Mouse (Mus musculus) limb, embryonic 10.5 days (tissue): ENCODE measurements around the gene Thrap3. TPM values are rescaled to one million over a fixed set of nuclear protein-coding genes. Genes with fewer than 3 reads are reported as not detected.

Experiments
- DNase-seq: peaks from one replicate; pipeline ENCODE4 v3.0.0-alpha.2; 2017; ENCODE audit warnings: low spot score
- H3K27ac ChIP-seq: fragments of 300-500 bp; sonication (generic); 2 replicates; pipeline ENCODE4 v1.5.1; 2016; ENCODE audit warnings: mild to moderate bottlenecking
- H3K27me3 ChIP-seq: fragments of 300-500 bp; sonication (generic); 2 replicates; pipeline ENCODE4 v1.6.1; 2016; ENCODE audit warnings: low read depth, mild to moderate bottlenecking; ENCODE audit not compliant: poor library complexity, severe bottlenecking
- H3K36me3 ChIP-seq: fragments of 300-500 bp; sonication (generic); 2 replicates; pipeline ENCODE4 v1.6.1; 2016; ENCODE audit warnings: mild to moderate bottlenecking, moderate library complexity
- H3K4me1 ChIP-seq: fragments of 300-500 bp; sonication (generic); 2 replicates; pipeline ENCODE4 v1.6.1; 2016
- H3K4me3 ChIP-seq: fragments of 300-500 bp; sonication (generic); 2 replicates; pipeline ENCODE4 v1.5.1; 2016; ENCODE audit warnings: mild to moderate bottlenecking, moderate library complexity
- H3K9me3 ChIP-seq: fragments of 300-500 bp; sonication (generic); replicated peaks from 2 replicates; pipeline ENCODE4 v1.6.1; 2016; ENCODE audit warnings: mild to moderate bottlenecking
- WGBS: fragments of 180-500 bp; shearing (Covaris S2); methylation state at CpG from one replicate; pipeline ENCODE4 v1.1.7; 2016; 5-methylcytosine and 5-hydroxymethylcytosine counted together
- polyA plus RNA-seq: library from polyadenylated mRNA; unstranded; fragments of >200 nt; fragmentation: Nextera tagmentation; extraction: Ambion mirVana; gene quantifications from 2 replicates; pipeline ENCODE4 v1.2.1, GENCODE M21; 2016

Gene Thrap3
- 263 and 287 TPM in 2 replicates for polyA plus RNA-seq

DNA sequence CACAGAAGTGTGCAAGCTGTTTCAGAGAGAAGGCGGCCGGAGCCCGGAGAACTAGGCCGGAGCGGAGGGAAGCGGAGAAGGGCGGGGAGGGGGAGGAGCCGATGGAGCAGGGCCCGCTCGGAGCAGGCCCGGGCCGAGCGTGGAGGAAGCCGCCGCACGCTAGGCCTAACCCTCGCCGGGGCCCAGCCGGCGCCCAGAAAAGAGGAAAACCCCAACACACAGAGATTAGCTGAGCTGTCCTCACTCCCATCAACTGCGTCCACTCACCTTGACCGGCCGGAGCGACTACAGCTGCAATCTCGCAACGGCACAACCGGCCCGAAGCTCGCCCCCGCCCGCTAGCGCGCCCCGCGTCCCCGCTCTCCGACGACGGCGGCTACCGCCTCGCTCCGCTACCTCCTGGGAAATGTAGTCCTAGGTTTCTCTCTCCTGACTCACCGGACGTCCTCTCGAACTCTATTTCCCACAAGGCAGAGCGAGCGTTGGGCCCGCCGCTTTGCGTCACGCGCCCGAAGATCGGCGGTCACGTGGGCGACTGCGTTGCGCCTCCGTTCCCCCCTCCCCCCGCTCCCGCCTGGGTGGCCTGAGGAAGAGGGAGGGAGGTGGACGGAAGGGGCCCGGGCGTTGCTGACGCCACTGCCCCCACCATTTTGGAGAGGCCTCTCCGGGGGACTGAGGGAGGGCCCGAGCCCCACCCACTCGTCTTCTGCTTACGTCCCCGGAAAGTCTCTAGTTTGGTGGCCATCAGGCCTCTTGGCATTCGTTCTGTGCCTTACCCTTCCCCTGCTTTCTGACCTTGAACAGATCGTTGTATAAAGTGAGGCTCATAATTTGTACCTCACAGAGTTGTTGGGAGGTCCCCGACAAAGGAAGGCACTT lies at the start of gene Thrap3:
Thrap3 (minus strand) TSS at position 458 of the 879 bp plus-strand sequence.
- H3K9me3 ChIP-seq: no peaks in the 10 kb centered on the region
- WGBS: under 1% methylated on average over 75 of the region's 75 CpGs

DNA sequence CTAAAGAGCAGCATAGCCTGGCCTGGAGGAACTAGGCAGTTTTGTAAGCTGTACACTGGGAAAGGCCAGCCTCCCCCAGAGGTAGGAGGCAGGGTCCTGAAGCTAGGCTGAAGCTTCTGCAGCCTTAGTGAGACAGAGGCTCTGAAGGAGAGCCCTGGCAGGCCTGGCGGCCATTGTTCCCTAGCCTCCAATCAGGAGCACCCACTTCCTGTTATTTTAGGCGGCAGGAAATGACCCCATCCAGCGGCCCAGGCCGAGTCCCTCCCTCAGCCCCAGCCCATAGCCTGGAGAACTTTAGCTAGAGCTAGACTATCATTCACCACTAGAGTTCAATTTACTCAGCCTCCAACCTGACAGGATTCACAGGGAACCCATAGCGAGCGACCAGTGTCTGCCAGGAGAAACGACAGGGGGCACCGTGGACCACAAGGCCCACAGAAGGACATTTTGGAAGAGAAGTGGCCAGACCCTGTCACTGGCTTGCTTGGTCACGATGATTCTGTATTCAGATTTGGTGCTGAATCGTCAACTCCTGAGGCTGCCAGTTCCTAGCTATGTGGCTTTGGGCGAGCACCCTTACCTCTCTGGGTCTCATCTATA lies 49.2 kb upstream of the Thrap3 start:
- Histone ChIP-seq H3K9me3 (no peaks in the 10 kb centered on the region), H3K4me1 (peaks cover 55% of the 10 kb centered on the region), H3K36me3 (peaks cover 59% of the 10 kb centered on the region), H3K27ac (peak overlapping the region; percentile 74), H3K27me3 (no peaks in the 10 kb centered on the region), H3K4me3 (peak overlapping the region; percentile 16)
- 65% methylated on average over 11 of the region's 11 CpGs for WGBS
- DNase-seq: no peak

More for the DNA sequence above, at the start of gene Thrap3:
- Histone ChIP-seq H3K27ac (peak within 1 kb of the TSS; percentile 97), H3K36me3 (peaks cover 26% of the 10 kb centered on the region), H3K4me1 (peaks cover 37% of the 10 kb centered on the region), H3K4me3 (peak within 1 kb of the TSS; percentile 81), H3K27me3 (no peaks in the 10 kb centered on the region)
- peak; percentile 99 for DNase-seq

DNA sequence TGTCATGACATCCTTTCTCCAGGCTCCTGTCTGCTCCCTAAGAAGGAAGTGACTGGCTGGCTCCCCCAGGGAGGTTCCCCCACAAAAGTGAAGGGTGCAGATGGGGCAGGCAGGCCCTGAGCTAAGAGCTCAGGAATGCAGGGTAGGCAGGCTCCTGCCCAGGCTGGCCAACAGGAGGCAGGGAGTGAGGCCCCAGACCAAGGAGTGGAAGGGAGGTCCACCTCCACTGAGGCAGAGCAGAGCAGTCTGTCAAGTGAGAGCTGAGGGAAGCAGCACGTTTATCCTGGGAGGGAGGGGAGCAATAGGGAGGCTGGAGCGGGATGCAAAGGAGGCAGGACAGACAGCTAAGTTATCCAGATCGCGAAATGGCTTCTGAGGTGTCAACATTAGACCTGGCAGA lies 48.1 kb upstream of the Thrap3 start:
- H3K36me3 ChIP-seq: peaks cover 70% of the 10 kb centered on the region
- peak overlapping the region; percentile 48; the same call in 1 of the 2 replicates for H3K27ac ChIP-seq
- no peak for DNase-seq
- H3K4me3 ChIP-seq: 0 out of 2 replicates have a peak overlapping the region, but pooled peaks have one; percentile 9
- no peaks in the 10 kb centered on the region for H3K27me3 ChIP-seq
- H3K4me1 ChIP-seq: peaks cover 50% of the 10 kb centered on the region
- H3K9me3 ChIP-seq: no peaks in the 10 kb centered on the region
- 55% methylated on average over 4 of the region's 4 CpGs for WGBS

DNA sequence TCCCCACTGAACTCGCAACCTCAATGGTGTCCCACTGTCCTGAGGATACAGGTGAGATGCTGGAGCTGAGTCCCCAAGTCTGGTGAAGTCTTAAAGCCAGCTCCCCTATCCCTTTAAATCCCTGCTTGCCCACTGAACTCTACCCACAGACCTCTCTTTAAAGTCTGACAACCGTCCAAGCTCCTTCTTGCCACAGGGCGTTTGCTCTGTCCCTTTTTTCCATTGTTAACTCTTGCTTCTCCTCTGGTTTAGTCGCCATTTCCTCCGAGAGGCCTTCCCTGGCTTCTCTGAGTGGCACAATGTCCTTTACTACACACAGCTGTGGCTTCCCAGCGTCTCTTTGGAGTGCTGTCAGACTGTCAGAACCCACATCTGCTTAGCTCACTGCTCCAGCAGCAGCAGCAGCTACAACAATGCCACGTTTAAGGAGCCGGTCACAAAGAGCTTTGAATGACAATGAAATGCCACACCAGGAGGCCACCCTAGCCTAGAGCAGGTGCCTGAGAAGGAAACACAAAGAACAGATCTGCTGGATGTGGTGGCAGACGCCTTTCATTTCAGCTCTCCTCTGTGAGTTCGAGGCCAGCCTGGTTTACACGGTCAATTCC lies 45.8 kb upstream of the Thrap3 start:
- H3K36me3 ChIP-seq: peaks cover 84% of the 10 kb centered on the region

DNA sequence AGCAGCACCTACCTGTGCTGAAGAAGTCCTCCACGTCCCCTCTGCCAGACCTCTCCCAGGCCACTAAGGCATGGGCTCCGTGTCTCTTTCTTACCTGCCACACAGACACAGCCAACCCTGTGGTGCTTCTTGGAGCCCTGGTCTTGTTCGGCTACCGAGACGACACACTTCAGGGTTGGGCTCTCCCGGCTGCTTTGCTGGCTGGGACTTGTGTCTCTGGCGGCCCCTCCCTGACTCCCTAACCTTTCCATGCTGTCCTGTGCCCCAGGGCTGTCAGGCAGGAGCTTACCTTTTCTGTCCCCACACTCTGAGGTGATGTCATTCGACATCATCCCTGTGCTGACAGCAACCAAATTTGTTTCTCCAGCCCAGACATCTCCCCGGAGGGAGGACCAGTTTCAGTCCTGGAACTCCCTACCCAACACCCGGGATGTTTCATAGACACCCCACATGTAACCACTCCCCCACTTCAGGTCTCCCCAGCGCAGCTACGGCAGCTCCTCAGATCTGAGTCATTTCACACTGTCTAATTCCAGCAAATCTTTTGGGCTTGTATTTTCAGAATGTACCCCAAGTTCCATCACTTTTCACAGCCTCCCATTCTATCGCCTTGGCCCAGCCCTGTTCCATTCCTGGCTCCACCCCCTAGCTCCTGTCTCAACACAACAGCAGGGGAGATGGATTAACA lies 43.8 kb upstream of the Thrap3 start:
- WGBS: 84% methylated on average over 13 of the region's 13 CpGs
- H3K9me3 ChIP-seq: no peaks in the 10 kb centered on the region
- peaks cover 9% of the 10 kb centered on the region for H3K4me1 ChIP-seq
- no peak overlapping the region for H3K27ac ChIP-seq
- peaks cover 87% of the 10 kb centered on the region for H3K36me3 ChIP-seq
- no peak overlapping the region for H3K4me3 ChIP-seq
- H3K27me3 ChIP-seq: no peaks in the 10 kb centered on the region
- no peak for DNase-seq

More for the DNA sequence above, 45.8 kb upstream of the Thrap3 start:
- no peak overlapping the region for H3K4me3 ChIP-seq
- 35% methylated on average over 11 of the region's 11 CpGs for WGBS
- H3K4me1 ChIP-seq: peaks cover 28% of the 10 kb centered on the region
- H3K9me3 ChIP-seq: no peaks in the 10 kb centered on the region
- DNase-seq: no peak
- H3K27me3 ChIP-seq: no peaks in the 10 kb centered on the region
- no peak overlapping the region for H3K27ac ChIP-seq

DNA sequence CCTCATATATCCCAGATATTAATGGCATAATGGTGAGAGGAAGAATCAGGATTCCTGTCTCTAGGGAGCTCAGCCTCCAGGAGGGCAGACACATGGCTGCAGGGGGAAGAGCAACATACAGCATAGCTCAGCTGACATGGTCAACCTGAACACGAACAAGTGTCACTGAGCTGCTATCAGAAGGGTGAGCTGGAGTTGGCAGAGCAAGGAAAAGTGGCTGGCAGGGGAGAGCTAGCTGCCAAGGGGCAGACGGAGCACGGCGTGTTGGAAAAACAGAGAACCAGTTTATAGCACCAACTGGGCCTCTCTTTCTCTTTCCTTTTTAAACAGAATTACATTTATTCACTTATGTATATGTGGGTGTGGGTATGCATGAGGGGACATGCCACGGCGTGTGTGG lies 40.0 kb upstream of the Thrap3 start:
- Histone ChIP-seq H3K27ac (no peak overlapping the region), H3K27me3 (0 out of 2 replicates have a peak, but pooled peaks cover 6% of the 10 kb centered on the region), H3K4me1 (peaks cover 6% of the 10 kb centered on the region), H3K4me3 (no peak overlapping the region), H3K36me3 (peaks cover 96% of the 10 kb centered on the region), H3K9me3 (no peaks in the 10 kb centered on the region)
- DNase-seq: no peak
- 91% methylated on average over 6 of the region's 6 CpGs for WGBS

DNA sequence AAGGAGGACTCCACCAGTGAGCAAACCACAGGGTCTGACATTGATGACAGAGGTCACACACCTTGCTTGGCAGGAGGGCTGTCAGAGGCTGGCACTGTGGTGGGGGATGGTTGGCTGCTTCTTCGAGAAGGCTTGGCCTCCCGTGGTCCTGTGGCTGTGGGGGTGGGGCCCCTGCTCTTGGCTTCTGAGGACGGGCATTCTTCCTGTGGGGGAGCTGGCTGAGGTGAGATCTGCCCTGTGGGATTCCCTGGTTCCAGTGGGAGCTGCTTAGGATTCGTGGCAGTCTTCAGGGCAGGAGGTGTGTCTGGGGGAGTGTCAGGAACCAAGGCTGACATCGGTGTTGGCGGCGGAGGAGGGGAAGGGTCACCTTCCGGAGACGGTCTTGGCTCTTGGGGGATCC lies 39.4 kb upstream of the Thrap3 start:
- H3K36me3 ChIP-seq: peaks cover 97% of the 10 kb centered on the region

DNA sequence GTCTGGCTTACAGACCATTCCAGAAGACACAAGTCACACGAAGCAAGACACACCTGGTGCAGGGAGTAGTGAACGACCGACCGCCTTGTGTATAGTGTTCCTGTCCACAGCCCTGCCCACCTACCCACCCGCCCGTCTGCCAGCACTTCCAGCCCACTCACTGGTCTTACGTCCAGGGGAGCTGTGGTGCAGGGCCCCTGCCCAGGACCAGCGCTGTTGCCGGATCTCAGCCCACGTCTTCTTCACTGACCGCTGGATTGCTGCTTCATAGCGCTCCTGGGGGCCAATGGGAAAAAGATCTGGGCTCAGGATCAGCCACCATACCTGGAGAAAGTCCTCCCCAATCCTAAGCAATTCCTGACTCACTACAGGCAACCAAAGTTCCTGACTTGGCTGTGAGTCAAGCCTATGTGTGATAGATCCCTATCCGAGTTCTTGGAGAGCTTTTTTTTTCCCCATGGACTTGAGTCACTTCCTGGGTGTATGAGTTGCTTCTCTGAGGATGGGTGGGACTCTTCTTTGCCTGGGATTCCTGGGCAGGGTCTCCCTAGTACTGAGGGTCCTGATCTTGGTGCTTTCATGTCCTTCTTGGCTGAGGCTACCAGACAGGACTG lies 37.4 kb upstream of the Thrap3 start:
- Histone ChIP-seq H3K4me1 (peaks cover 13% of the 10 kb centered on the region), H3K27me3 (0 out of 2 replicates have a peak, but pooled peaks cover 6% of the 10 kb centered on the region), H3K36me3 (peaks cover 97% of the 10 kb centered on the region), H3K9me3 (no peaks in the 10 kb centered on the region), H3K4me3 (no peak overlapping the region), H3K27ac (no peak overlapping the region)
- DNase-seq: no peak
- WGBS: 92% methylated on average over 13 of the region's 13 CpGs

More for the DNA sequence above, 39.4 kb upstream of the Thrap3 start:
- 47% methylated on average over 9 of the region's 9 CpGs for WGBS
- H3K27me3 ChIP-seq: 0 out of 2 replicates have a peak, but pooled peaks cover 6% of the 10 kb centered on the region
- H3K4me3 ChIP-seq: no peak overlapping the region
- peaks cover 8% of the 10 kb centered on the region for H3K4me1 ChIP-seq
- DNase-seq: no peak
- H3K9me3 ChIP-seq: no peaks in the 10 kb centered on the region
- H3K27ac ChIP-seq: no peak overlapping the region

DNA sequence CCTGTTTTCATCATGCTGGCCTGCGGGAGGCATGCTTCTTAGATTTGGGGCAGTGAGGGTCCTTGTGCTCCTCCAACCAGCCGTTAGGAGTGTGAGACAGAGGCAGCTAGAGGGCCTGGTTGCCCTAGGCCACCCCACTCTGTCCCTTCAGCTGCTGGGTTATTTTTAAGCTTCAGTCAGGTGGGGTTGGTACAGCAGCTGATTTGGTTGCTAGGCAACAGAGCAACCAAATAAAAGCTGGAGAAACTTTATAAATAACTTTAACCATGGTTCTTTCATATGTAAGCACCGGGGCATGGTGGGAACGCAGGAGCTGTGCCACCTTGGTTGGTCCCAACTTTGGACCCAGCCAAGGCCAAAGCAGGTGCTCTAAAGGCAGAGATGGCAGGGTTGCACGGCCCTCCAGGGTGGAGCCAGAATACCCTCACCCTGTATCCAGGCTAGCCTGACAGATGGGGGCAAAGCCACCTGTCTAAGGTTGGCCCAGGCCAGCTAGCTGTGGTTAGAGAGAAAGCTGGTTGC lies 35.2 kb upstream of the Thrap3 start:
- H3K9me3 ChIP-seq: no peaks in the 10 kb centered on the region
- H3K36me3 ChIP-seq: peaks cover 100% of the 10 kb centered on the region
- peaks cover 13% of the 10 kb centered on the region for H3K4me1 ChIP-seq
- 77% methylated on average over 5 of the region's 5 CpGs for WGBS
- H3K27ac ChIP-seq: no peak overlapping the region
- DNase-seq: no peak
- no peak overlapping the region for H3K4me3 ChIP-seq
- 0 out of 2 replicates have a peak, but pooled peaks cover 6% of the 10 kb centered on the region for H3K27me3 ChIP-seq

DNA sequence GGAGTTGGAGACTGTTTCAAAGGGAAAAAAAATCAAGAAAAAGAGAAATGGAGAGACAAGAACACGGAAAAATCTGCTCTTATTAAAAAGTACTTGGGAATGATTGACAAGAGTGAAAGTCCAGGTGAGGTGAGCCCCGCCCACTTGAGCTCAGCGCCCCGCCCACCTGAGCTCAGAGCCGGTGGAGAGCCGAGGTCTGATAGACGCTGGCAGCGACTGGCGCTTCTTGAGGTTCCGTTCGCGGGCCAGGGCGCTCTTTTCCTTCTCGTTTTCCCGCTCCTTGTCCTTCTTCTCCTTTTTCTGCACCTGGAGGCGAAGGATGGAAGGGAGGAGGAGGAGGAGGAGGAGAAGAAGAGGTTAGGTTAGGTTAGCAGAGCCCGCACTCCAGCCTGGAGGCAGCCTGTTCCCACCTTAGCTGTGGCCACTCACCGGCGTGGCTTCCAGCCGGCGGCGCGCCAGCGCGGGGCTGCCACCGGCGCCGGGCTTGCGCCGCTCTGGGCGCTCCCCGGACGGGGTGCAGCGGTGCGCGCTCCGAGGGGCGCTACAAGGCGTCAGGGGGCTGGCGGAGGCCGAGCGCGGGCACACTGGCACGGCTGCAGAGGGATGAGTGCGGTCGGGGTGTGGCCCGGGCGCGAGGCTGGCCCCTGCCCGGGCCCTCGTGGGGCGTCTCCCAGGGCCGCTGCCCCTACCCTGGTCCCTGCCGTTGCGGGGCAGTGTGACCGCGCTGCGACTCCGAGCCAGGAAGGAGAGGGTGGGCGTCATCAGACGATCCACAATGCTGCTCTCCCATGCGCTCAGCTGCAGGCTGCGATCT lies 34.1 kb upstream of the Thrap3 start:
- Histone ChIP-seq H3K4me1 (peaks cover 15% of the 10 kb centered on the region), H3K4me3 (no peak overlapping the region), H3K27ac (peak overlapping the region; percentile 47), H3K27me3 (0 out of 2 replicates have a peak, but pooled peaks cover 6% of the 10 kb centered on the region), H3K9me3 (no peaks in the 10 kb centered on the region), H3K36me3 (peaks cover 100% of the 10 kb centered on the region)
- WGBS: 38% methylated on average over 62 of the region's 63 CpGs
- DNase-seq: no peak

DNA sequence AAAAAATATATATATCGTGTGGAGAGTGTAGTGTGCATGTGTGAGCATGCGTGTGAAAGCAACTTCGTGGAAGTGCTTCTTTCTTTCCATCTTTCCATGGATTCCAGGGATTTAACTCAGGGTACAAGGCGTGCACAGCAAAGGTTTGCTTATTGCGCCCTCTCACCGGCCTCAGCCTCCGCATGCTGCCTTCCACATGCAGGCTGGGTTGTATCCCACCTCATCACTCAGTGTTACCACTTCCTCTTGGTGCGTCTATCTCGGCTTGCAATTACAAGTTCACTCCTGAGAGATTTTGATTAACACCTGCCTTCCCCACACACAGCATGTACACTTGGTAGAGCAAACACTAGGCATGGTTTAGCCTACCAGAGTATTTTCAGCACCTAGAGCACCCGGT lies 32.6 kb upstream of the Thrap3 start:
- no peak for DNase-seq
- H3K4me1 ChIP-seq: peaks cover 28% of the 10 kb centered on the region
- 92% methylated on average over 10 of the region's 10 CpGs for WGBS

More for the DNA sequence above, 32.6 kb upstream of the Thrap3 start:
- H3K4me3 ChIP-seq: no peak overlapping the region
- H3K27me3 ChIP-seq: 0 out of 2 replicates have a peak, but pooled peaks cover 6% of the 10 kb centered on the region
- peaks cover 100% of the 10 kb centered on the region for H3K36me3 ChIP-seq
- no peak overlapping the region for H3K27ac ChIP-seq
- H3K9me3 ChIP-seq: no peaks in the 10 kb centered on the region
